Mouse (Mus musculus) stomach, postnatal 0 days (tissue): ENCODE results near the gene Clint1. TPM values are rescaled to one million over a fixed set of nuclear protein-coding genes. Genes with fewer than 3 reads are reported as not detected.

Source experiments
- ATAC-seq: fragments of 200-750 bp; cut with Nextera tagmentation; 2 replicates; pipeline ENCODE4 v1.8.0; 2017; ENCODE audit not compliant: low FRiP score, low TSS enrichment
- DNase-seq: peaks from one replicate; pipeline ENCODE4 v3.0.0-alpha.2; 2016; ENCODE audit warnings: low spot score
- H3K27ac ChIP-seq: fragments of 300-500 bp; sonication (generic); replicated peaks from 2 replicates; pipeline ENCODE4 v1.5.1; 2014; ENCODE audit warnings: mild to moderate bottlenecking, control low read depth
- H3K27me3 ChIP-seq: fragments of 300-500 bp; sonication (generic); 2 replicates; pipeline ENCODE4 v1.6.1; 2014; ENCODE audit warnings: low read length; ENCODE audit not compliant: control insufficient read depth, insufficient read depth
- H3K36me3 ChIP-seq: fragments of 300-500 bp; sonication (generic); 2 replicates; pipeline ENCODE4 v1.6.1; 2014; ENCODE audit warnings: low read length, mixed read lengths; ENCODE audit not compliant: control insufficient read depth, insufficient read depth
- H3K4me1 ChIP-seq: fragments of 300-500 bp; sonication (generic); replicated peaks from 2 replicates; pipeline ENCODE4 v1.6.1; 2014; ENCODE audit warnings: antibody characterized with exemption; ENCODE audit not compliant: control insufficient read depth, insufficient read depth
- H3K4me2 ChIP-seq: fragments of 300-500 bp; sonication (generic); replicated peaks from 2 replicates; pipeline ENCODE4 v1.6.1; 2014; ENCODE audit warnings: low read depth, mild to moderate bottlenecking, control low read depth, moderate library complexity
- H3K4me3 ChIP-seq: fragments of 300-500 bp; sonication (generic); 2 replicates; pipeline ENCODE4 v1.5.1; 2014; ENCODE audit warnings: low read depth, low read length, control low read depth
- H3K9ac ChIP-seq: fragments of 300-500 bp; sonication (generic); 2 replicates; pipeline ENCODE4 v1.6.1; 2014; ENCODE audit warnings: mild to moderate bottlenecking, low read length, control low read depth, mixed read lengths
- H3K9me3 ChIP-seq: fragments of 300-500 bp; sonication (generic); 2 replicates; pipeline ENCODE4 v1.6.1; 2016; ENCODE audit warnings: low read length; ENCODE audit not compliant: control insufficient read depth
- CTCF ChIP-seq: IDR thresholded peaks from 2 replicates; pipeline ENCODE4 v1.5.1; 2016; ENCODE audit warnings: antibody characterized with exemption, low read depth, mild to moderate bottlenecking, moderate library complexity
- EP300 ChIP-seq: optimal IDR thresholded peaks from 2 replicates; pipeline ENCODE3; 2016; ENCODE audit warnings: antibody characterized with exemption
- WGBS: fragments of 180-500 bp; shearing (Covaris S2); extraction: QIAGEN DNeasy Blood & Tissue Kit; methylation state at CpG from one replicate; pipeline ENCODE4 v1.1.7; 2014; 5-methylcytosine and 5-hydroxymethylcytosine counted together
- polyA plus RNA-seq: library from polyadenylated mRNA; unstranded; fragments of >200 nt; fragmentation: Nextera tagmentation; extraction: Ambion mirVana; gene quantifications from 2 replicates; pipeline ENCODE4 v1.2.1, GENCODE M21; 2015

Clint1 gene
- polyA plus RNA-seq, 1 experiment from 2014 or later: 56.8 TPM

GRCm38 (mm10) chr11:45817996-45818395 is 33.9 kb upstream of the Clint1 start:
- no peak overlapping the region for H3K27ac ChIP-seq
- H3K4me2 ChIP-seq: no peak overlapping the region
- H3K9me3 ChIP-seq: no peaks in the 10 kb centered on the region
- 21% methylated on average over 3 of the region's 3 CpGs for WGBS
- H3K9ac ChIP-seq: no peak overlapping the region
- H3K36me3 ChIP-seq: no peaks in the 10 kb centered on the region
- TF ChIP-seq EP300 (no peak), CTCF (no peak)
- DNase-seq: no peak
- H3K4me1 ChIP-seq: no peaks in the 10 kb centered on the region
- no peaks in the 10 kb centered on the region for H3K27me3 ChIP-seq
- no peak; the same call in 1 of the 2 replicates for ATAC-seq
- H3K4me3 ChIP-seq: no peak overlapping the region

- ATAC-seq (peak; percentile 72), DNase-seq (peak; percentile 38)
- Histone ChIP-seq H3K27me3 (no peaks in the 10 kb centered on the region), H3K36me3 (no peaks in the 10 kb centered on the region), H3K4me2 (no peak overlapping the region), H3K4me3 (no peak overlapping the region), H3K27ac (no peak overlapping the region), H3K9me3 (no peaks in the 10 kb centered on the region), H3K4me1 (no peaks in the 10 kb centered on the region), H3K9ac (no peak overlapping the region)
- TF ChIP-seq EP300 (no peak), CTCF (no peak)
- WGBS: 81% methylated on average over 6 of the region's 6 CpGs
These were observed 30.9 kb upstream of the Clint1 start for GRCm38 (mm10) chr11:45820930-45821329.

- H3K27ac ChIP-seq: peak overlapping the region; percentile 61; the same call in 1 of the 2 replicates
- TF ChIP-seq CTCF (no peak), EP300 (no peak)
- peak; percentile 59 for ATAC-seq
These were observed 21.7 kb upstream of the Clint1 start for GRCm38 (mm10) chr11:45830112-45830511.

GRCm38 (mm10) chr11:45830743-45831310 is 21.0 kb upstream of the Clint1 start:
- no peak for DNase-seq
- Histone ChIP-seq H3K9ac (no peak overlapping the region), H3K27me3 (no peaks in the 10 kb centered on the region), H3K27ac (peak overlapping the region; percentile 61), H3K4me1 (no peaks in the 10 kb centered on the region), H3K9me3 (no peaks in the 10 kb centered on the region), H3K4me2 (no peak overlapping the region), H3K4me3 (no peak overlapping the region), H3K36me3 (no peaks in the 10 kb centered on the region)
- no peak for ATAC-seq
- TF ChIP-seq CTCF (no peak), EP300 (no peak)
- WGBS: 42% methylated on average over 9 of the region's 9 CpGs

More at GRCm38 (mm10) chr11:45830112-45830511, 21.7 kb upstream of the Clint1 start:
- Histone ChIP-seq H3K4me2 (no peak overlapping the region), H3K27me3 (no peaks in the 10 kb centered on the region), H3K36me3 (no peaks in the 10 kb centered on the region), H3K9me3 (no peaks in the 10 kb centered on the region), H3K4me1 (no peaks in the 10 kb centered on the region), H3K9ac (no peak overlapping the region), H3K4me3 (no peak overlapping the region)
- DNase-seq: peak; percentile 63

- H3K4me2 ChIP-seq: no peak overlapping the region
- H3K9me3 ChIP-seq: no peaks in the 10 kb centered on the region
- no peaks in the 10 kb centered on the region for H3K27me3 ChIP-seq
- H3K36me3 ChIP-seq: no peaks in the 10 kb centered on the region
- TF ChIP-seq CTCF (no peak), EP300 (peak; percentile 77)
- ATAC-seq (peak; percentile 87), DNase-seq (peak; percentile 35)
- no peak overlapping the region for H3K9ac ChIP-seq
- peak overlapping the region; percentile 61 for H3K27ac ChIP-seq
- WGBS: 67% methylated on average over 15 of the region's 15 CpGs
- no peak overlapping the region for H3K4me3 ChIP-seq
- no peaks in the 10 kb centered on the region; the same call in 1 of the 2 replicates for H3K4me1 ChIP-seq
These were observed 20.2 kb upstream of the Clint1 start for GRCm38 (mm10) chr11:45831476-45832143.

GRCm38 (mm10) chr11:45835625-45836255 is 16.1 kb upstream of the Clint1 start:
- Histone ChIP-seq H3K4me1 (no peaks in the 10 kb centered on the region; the same call in 1 of the 2 replicates), H3K4me3 (no peak overlapping the region), H3K4me2 (no peak overlapping the region), H3K36me3 (no peaks in the 10 kb centered on the region), H3K9ac (no peak overlapping the region), H3K27me3 (no peaks in the 10 kb centered on the region), H3K27ac (peak overlapping the region; percentile 75), H3K9me3 (no peaks in the 10 kb centered on the region)
- DNase-seq (peak; percentile 16), ATAC-seq (peak; percentile 47)
- no peak for TF ChIP-seq EP300
- no peak for TF ChIP-seq CTCF
- 31% methylated on average over 4 of the region's 4 CpGs for WGBS
